ENCODE assay signal across 17 mouse cellular contexts in the genomic region with DNA sequence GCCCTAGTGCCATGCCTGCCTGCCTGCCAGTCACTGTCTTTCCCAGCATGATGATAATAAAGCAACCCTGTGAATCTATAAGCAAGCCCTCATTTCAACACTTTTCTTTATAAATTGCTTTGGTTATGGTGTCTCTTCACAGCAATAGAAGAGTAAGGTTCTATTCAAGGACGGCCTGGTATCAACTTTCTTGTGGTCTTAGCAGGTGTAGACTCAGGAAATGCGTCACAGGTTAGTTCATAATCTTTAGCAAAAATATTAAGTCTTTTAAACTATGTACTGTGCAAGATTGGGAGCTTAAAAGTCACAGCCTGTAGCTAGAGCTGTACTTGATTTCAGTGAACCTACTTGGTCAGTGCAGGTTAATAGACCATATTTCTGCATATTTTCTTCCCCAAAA. TPM values are rescaled to one million over a fixed set of nuclear protein-coding genes. Genes with fewer than 3 reads are reported as not detected.
DNase-seq lines count a peak whose midpoint lies in the region; ATAC-seq lines count a peak whose summit lies in the region.
"Had no signal": no experiment of that assay in that cellular context is flagged by ENCODE, and none has a peak within 500 bp of the region (broad histone marks: within the 10 kb centered on the region; RNA-seq: fewer than 3 reads in every experiment).

No protein-coding gene starts in this region.

- peak; percentile 55 for ATAC-seq in CD4-positive, CD25-positive, alpha-beta regulatory T cell, adult 4 months
- ATAC-seq: forebrain, embryonic 14.5 days; forebrain, embryonic 16.5 days had no signal

- DNase-seq in CD4-positive, CD25-positive, alpha-beta regulatory T cell, adult 2 months (ENCODE audit: low read depth, low spot score) = peak; percentile 54
- peak; percentile 51 for DNase-seq in induced T-regulatory cell, adult 2 months (ENCODE audit: low read depth)
- DNase-seq in lung, postnatal 14 days = no peak
- no peak for DNase-seq in layer of hippocampus, adult 18-20 months (ENCODE audit: low spot score in 2 of 2)
- DNase-seq in lung, postnatal 10 days = no peak
- DNase-seq: adrenal gland, adult 8-10 months; adrenal gland, postnatal 14 days; adrenal gland, postnatal 36 days; cerebellum, adult 11-12 months; cerebellum, adult 2 months; cerebellum, adult 9-10 months; cerebellum, postnatal 10 days; cerebellum, postnatal 25 days had no signal

RNA-seq across cellular contexts. Expression of a gene that starts 24.0 kb away (rescaled TPM):
- 1 to 10 TPM; 3.3 to 5.8 TPM for polyA plus RNA-seq in CD4-positive, CD25-positive, alpha-beta regulatory T cell, adult 4 months (2017; shearing (Covaris generic))
- 1 to 10 TPM; 6.4 to 7.0 TPM for total RNA-seq in layer of hippocampus, adult 18-20 months (2021)
- total RNA-seq: MEL had no signal

Comparison
In these comparisons a context has a peak if more than half of its experiments do, and no peak if none do; other contexts are left out.
1. DNase-seq: peak in CD4-positive, CD25-positive, alpha-beta regulatory T cell, adult 2 months (single experiment) and induced T-regulatory cell, adult 2 months (single experiment); none in lung, postnatal 14 days (single experiment), layer of hippocampus, adult 18-20 months (0 of 2) and lung, postnatal 10 days (single experiment).